Mouse (Mus musculus) heart, adult 2 months (tissue): ENCODE data around the gene Nubpl.

Source experiments
- CTCF ChIP-seq: fragments of 200-600 bp; IDR thresholded peaks from 2 replicates; pipeline ENCODE4 v1.8.1; 2022; ENCODE audit warnings: antibody characterized with exemption, mild to moderate bottlenecking, moderate library complexity
- EP300 ChIP-seq: fragments of 200-500 bp; IDR thresholded peaks from 2 replicates; pipeline ENCODE4 v1.6.1; 2011; ENCODE audit warnings: low read depth, low read length, control low read depth; ENCODE audit not compliant: insufficient read depth
- POLR2A ChIP-seq: fragments of 200-500 bp; IDR thresholded peaks from 2 replicates; pipeline ENCODE4 v1.6.1; 2011; ENCODE audit warnings: mild to moderate bottlenecking, low read depth, low read length, control low read depth; ENCODE audit not compliant: insufficient read depth

- TF ChIP-seq CTCF (no peak), EP300 (no peak), POLR2A (no peak)
Measured at GRCm38 (mm10) chr12:52164414-52164813, 66.9 kb downstream of the Nubpl start.
